Mouse (Mus musculus) lung, embryonic 14.5 days (tissue): ENCODE measurements around the gene 4930451I11Rik. TPM values are rescaled to one million over a fixed set of nuclear protein-coding genes. Genes with fewer than 3 reads are reported as not detected.

Experiments
- ATAC-seq: fragments of 200-750 bp; cut with Nextera tagmentation; 2 replicates; pipeline ENCODE4 v1.8.0; 2017; ENCODE audit warnings: mild to moderate bottlenecking, moderate TSS enrichment, moderate library complexity; ENCODE audit not compliant: insufficient read depth
- DNase-seq: peaks from one replicate; pipeline ENCODE4 v3.0.0-alpha.2; 2015
- H3K27ac ChIP-seq: fragments of 300-500 bp; sonication (generic); 2 replicates; pipeline ENCODE4 v1.5.1; 2014; ENCODE audit warnings: low read depth, mild to moderate bottlenecking, moderate library complexity
- H3K27me3 ChIP-seq: fragments of 300-500 bp; sonication (generic); 2 replicates; pipeline ENCODE4 v1.6.1; 2014; ENCODE audit warnings: low read length, control low read depth; ENCODE audit not compliant: insufficient read depth
- H3K36me3 ChIP-seq: fragments of 300-500 bp; sonication (generic); 2 replicates; pipeline ENCODE4 v1.6.1; 2014; ENCODE audit warnings: control low read depth; ENCODE audit not compliant: insufficient read depth
- H3K4me1 ChIP-seq: fragments of 300-500 bp; sonication (generic); 2 replicates; pipeline ENCODE4 v1.6.1; 2014; ENCODE audit warnings: antibody characterized with exemption, control low read depth; ENCODE audit not compliant: insufficient read depth
- H3K4me2 ChIP-seq: fragments of 300-500 bp; sonication (generic); 2 replicates; pipeline ENCODE4 v1.6.1; 2014; ENCODE audit warnings: mild to moderate bottlenecking
- H3K4me3 ChIP-seq: fragments of 300-500 bp; sonication (generic); 2 replicates; pipeline ENCODE4 v1.5.1; 2014; ENCODE audit warnings: low read depth, low read length
- H3K9ac ChIP-seq: fragments of 300-500 bp; sonication (generic); 2 replicates; pipeline ENCODE4 v1.6.1; 2014
- H3K9me3 ChIP-seq: fragments of 300-500 bp; sonication (generic); 2 replicates; pipeline ENCODE4 v1.6.1; 2016; ENCODE audit warnings: low read depth, low read length, control low read depth
- CTCF ChIP-seq: IDR thresholded peaks from 2 replicates; pipeline ENCODE4 v1.5.1; 2016; ENCODE audit warnings: antibody characterized with exemption, low read depth
- WGBS: fragments of 180-500 bp; shearing (Covaris S2); extraction: QIAGEN DNeasy Blood & Tissue Kit; methylation state at CpG from one replicate; pipeline ENCODE4 v1.1.7; 2014; 5-methylcytosine and 5-hydroxymethylcytosine counted together
- polyA plus RNA-seq: library from polyadenylated mRNA; unstranded; fragments of >200 nt; fragmentation: Nextera tagmentation; extraction: Ambion mirVana; gene quantifications from 2 replicates; pipeline ENCODE4 v1.2.1, GENCODE M21; 2014

The 4930451I11Rik gene
- polyA plus RNA-seq, 1 experiment from 2014 or later: not detected

DNA sequence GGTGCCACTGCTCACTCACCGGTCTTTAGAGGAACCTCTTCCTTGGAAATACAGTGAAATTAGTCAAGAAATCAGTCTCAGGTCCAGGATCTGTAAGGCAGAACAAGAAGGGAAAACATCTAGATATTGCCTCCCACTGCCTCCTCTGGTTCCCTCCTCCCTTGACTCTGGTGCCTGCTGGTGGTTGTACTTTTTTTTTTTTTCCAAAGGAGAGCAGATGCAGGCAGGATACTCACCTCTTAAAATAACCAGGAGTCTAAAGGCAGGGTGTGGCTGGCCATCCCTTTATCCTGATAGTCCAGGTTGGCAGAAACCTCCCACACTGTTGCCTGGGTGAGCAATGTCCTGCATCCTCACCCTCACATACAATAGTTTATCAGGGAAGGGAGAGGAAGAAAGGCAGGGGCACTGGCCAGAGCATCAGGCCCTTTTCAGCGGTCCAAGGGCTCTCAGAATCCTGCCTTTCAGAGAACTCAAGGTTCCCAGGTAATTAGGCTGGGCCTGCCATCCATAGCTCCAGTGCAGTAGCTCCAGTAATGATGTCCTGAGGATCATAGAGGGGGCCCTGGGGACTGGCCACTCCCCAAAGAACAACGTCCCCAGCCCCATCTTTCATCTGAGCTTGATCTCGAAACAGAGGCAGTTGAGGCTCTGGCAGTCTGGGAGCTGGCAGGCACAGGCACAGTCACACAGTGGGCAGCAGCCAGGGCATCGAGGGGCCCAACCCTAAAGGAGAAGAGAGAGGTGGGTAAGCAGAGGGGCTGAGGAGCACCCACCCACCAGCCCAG lies 31.0 kb downstream of the 4930451I11Rik start:
- peak overlapping the region; percentile 95 for H3K4me2 ChIP-seq
- no peak for ATAC-seq
- peak overlapping the region; percentile 98 for H3K27ac ChIP-seq
- H3K27me3 ChIP-seq: no peaks in the 10 kb centered on the region
- no peaks in the 10 kb centered on the region for H3K9me3 ChIP-seq
- DNase-seq: no peak
- no peak for TF ChIP-seq CTCF
- H3K36me3 ChIP-seq: peaks cover 36% of the 10 kb centered on the region
- H3K4me1 ChIP-seq: peaks cover 5% of the 10 kb centered on the region
- peak overlapping the region; percentile 64 for H3K9ac ChIP-seq
- WGBS: 47% methylated on average over 5 of the region's 5 CpGs
- H3K4me3 ChIP-seq: peak overlapping the region; percentile 89

DNA sequence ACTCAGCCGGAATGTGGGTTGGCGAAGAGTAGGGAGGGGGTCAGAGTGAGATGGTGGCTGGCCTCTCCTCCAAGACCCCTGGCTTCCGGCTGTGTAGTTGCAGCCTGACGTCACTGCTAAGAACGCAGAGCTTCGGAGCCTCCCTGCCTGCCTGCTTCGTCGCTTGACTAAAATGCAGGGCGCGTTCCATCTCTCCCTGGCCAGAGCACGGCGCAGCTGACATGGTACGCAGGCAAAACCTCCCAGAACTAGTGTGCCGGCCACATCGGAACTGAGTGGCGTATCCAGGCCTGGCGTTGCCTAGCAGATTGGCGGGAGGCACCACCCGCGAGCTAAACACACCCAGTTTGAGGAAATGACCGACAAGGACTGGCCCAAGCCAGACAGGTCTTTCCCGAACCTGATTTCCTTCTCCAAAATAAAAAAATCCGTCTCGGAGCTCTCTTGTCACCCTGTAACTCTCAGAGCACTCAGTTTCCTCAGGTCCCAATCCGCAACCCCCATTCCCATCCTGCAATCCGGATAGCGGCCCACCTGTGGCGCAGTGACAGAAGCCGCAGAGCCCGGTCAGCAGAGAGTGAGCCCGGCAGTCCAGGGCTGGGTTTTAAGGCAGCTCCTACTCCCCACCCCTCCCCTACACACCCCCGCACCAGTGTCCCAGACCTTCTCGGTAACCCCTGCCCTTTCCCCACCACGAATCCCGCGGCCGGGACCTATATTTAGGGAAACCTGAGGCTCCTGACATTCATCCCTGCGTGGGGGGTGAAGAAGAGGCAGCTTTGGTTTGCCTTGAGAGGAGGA lies 31.8 kb downstream of the 4930451I11Rik start:
- Histone ChIP-seq H3K4me3 (peak overlapping the region; percentile 89), H3K36me3 (peaks cover 44% of the 10 kb centered on the region), H3K27ac (peak overlapping the region; percentile 98), H3K9ac (peak overlapping the region; percentile 64), H3K27me3 (no peaks in the 10 kb centered on the region), H3K4me2 (peak overlapping the region; percentile 95), H3K9me3 (no peaks in the 10 kb centered on the region), H3K4me1 (peaks cover 5% of the 10 kb centered on the region)
- under 1% methylated on average over 38 of the region's 38 CpGs for WGBS
- ATAC-seq: peak; percentile 92
- TF ChIP-seq CTCF: peak; percentile 60
- no peak for DNase-seq

DNA sequence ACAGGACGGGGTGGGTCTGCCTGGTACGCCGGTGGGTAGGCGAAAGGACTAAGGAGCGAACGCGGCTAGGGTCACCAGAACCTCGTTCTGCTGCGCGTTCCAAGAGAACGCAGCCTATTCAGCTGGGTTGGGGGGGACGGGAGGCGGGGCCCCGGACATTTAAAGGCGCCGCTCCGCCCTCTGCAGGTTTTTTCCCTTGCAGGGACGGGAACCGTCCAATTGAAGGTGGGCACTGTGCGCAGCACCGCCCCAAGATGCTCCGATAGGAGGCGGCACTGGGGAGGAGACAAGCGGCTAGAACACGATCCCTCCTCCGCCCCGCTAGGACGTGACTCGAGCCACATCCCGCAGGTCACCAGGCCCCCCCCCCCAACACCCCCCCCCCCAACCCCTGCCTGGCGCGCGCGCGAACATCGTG lies 32.4 kb downstream of the 4930451I11Rik start:
- H3K4me2 ChIP-seq: peak overlapping the region; percentile 95
- ATAC-seq (peak; percentile 96), DNase-seq (peak; percentile 99)
- no peak; the same call in 1 of the 2 replicates for TF ChIP-seq CTCF
- H3K9ac ChIP-seq: peak overlapping the region; percentile 92
- no peaks in the 10 kb centered on the region for H3K27me3 ChIP-seq
- H3K27ac ChIP-seq: peak overlapping the region; percentile 98
- H3K4me1 ChIP-seq: peaks cover 5% of the 10 kb centered on the region
- H3K36me3 ChIP-seq: peaks cover 45% of the 10 kb centered on the region
- peak overlapping the region; percentile 89 for H3K4me3 ChIP-seq
- under 1% methylated on average over 35 of the region's 36 CpGs for WGBS
- H3K9me3 ChIP-seq: no peaks in the 10 kb centered on the region

DNA sequence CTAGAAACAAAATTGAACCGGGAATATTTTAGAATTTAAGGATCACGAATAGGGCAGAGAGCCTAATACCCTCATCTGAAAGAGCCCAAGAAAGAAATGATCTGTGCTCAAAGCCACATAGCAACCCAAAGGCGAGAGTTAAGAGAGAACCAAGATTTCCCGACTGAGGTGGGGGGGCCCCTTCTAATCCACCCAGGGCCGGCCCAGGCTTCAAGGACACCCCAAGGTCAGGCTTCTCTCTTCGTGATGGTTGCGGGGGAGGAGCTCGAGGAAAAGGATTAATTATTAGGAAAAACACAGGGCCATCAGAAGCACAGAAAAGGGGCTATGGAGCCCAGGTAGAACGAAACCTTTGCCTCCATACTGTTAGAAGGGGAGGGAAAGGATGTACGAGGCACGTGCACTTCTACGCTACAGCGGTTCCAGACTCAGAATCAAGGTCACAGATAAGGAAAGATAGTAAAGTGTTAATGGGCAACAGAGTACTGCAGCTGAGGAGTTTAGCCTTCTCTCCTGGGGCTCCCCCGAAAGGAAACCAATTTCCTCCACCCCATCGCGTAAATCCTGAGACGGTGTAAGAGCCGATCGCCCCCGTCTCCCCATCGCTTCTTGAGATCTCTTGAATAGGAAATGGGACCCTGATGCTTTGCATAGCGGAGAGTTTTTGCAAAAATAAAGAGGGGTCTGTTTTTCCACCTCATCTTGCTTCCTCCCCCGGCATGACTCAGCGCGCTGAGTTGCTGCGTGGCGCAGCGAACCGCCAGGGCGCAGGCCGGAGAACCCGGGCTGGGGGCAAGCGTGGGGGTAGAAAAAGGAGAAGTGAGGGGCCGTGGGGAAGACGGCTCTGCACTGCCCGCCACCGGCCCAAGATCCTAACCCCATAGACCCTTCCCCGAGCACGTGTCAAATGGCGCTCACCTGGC lies 33.1 kb downstream of the 4930451I11Rik start:
- H3K4me3 ChIP-seq: peak overlapping the region; percentile 89
- no peaks in the 10 kb centered on the region for H3K27me3 ChIP-seq
- DNase-seq (peak; percentile 48), ATAC-seq (no peak)
- WGBS: under 1% methylated on average over 40 of the region's 40 CpGs
- H3K9me3 ChIP-seq: no peaks in the 10 kb centered on the region
- H3K9ac ChIP-seq: peak overlapping the region; percentile 92
- TF ChIP-seq CTCF: no peak
- peaks cover 5% of the 10 kb centered on the region for H3K4me1 ChIP-seq
- H3K27ac ChIP-seq: peak overlapping the region; percentile 98
- peaks cover 39% of the 10 kb centered on the region for H3K36me3 ChIP-seq
- peak overlapping the region; percentile 95 for H3K4me2 ChIP-seq

DNA sequence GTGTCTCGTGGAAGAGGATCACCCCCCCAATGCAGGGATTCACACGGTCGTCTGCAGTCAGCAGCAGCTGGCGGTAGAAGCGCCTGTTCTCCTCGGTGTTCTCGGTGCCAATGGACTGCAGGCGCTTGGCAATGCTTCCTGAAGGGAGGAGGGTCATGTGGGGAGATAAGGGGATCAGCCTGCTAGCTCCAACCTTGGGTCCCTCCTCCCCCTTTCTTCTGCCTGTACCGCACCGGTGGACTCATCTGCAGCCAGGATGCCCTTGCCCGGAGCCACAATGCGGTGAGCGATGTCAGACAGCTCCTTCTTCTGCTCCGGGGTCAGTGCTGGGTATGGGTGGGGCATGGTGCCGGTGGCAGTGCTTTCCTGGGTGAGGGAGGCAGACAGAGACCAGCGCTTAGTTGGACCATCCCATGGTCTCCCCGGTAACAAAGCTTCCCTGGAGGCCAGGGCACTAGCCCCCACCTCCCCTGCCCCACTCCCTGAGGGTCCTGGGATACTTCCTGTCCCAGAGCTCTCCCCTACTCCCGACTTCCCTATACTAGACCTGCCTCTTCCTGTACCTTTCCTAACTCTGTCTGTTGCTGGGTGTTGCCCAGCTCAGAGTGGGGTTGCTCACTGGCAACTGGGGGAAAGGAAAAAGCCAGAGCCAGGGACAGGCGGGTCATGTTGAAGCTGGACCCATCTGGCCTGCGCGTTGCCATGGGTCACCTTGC lies 33.9 kb downstream of the 4930451I11Rik start, which contains the start of gene Fam57b:
Gene Fam57b, plus strand, starts transcription at position 258 of the 716 bp plus-strand sequence.
- H3K9ac ChIP-seq: peak within 1 kb of the TSS; percentile 92
- 13% methylated on average over 20 of the region's 21 CpGs for WGBS
- peaks cover 5% of the 10 kb centered on the region for H3K4me1 ChIP-seq

DNA sequence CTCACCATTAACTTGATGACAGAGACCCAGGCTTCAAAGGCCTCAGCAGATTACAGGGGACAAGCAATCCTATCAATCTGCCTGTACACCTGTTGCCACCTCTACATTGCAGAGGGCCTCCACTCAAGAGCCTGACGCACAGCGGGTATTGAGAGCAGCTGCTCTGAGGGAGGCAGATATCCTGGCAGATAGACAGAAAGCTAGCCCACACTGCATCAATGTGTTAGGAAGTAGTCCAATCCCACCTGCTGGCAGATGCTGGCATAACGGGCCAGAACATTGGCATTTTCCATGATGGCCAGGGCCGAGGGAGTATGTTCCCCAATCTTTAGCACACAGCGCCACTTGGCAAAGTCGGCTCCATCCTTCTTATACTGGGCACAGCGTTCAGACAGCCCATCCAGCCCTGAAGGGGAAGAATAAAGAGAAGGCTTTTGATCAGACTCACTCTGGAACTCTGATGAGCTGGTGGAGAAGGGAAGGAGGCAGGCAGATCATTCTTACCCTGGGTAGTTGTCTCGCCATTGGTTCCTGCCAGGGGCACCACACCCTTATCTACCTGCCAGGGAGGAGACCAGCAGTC lies 35.0 kb downstream of the 4930451I11Rik start:
- peaks cover 5% of the 10 kb centered on the region for H3K4me1 ChIP-seq
- WGBS: 71% methylated on average over 8 of the region's 8 CpGs
- H3K27ac ChIP-seq: no peak overlapping the region
- TF ChIP-seq CTCF: peak; percentile 56
- peak overlapping the region; percentile 95; the same call in 1 of the 2 replicates for H3K4me2 ChIP-seq
- peaks cover 39% of the 10 kb centered on the region for H3K36me3 ChIP-seq
- H3K4me3 ChIP-seq: peak overlapping the region; percentile 89
- ATAC-seq: no peak
- no peaks in the 10 kb centered on the region for H3K9me3 ChIP-seq
- DNase-seq: peak; percentile 52
- H3K9ac ChIP-seq: no peak overlapping the region
- H3K27me3 ChIP-seq: no peaks in the 10 kb centered on the region

More for the DNA sequence above, 33.9 kb downstream of the 4930451I11Rik start, which contains the start of gene Fam57b:
- H3K4me2 ChIP-seq: peak within 1 kb of the TSS; percentile 95
- H3K4me3 ChIP-seq: peak within 1 kb of the TSS; percentile 89
- ATAC-seq (no peak), DNase-seq (peak; percentile 19)
- H3K9me3 ChIP-seq: no peaks in the 10 kb centered on the region
- peak within 1 kb of the TSS; percentile 98 for H3K27ac ChIP-seq
- H3K27me3 ChIP-seq: no peaks in the 10 kb centered on the region
- peaks cover 39% of the 10 kb centered on the region for H3K36me3 ChIP-seq
- TF ChIP-seq CTCF: no peak
